Mouse (Mus musculus) liver, postnatal 0 days (tissue): Measurements from ENCODE around the gene Cxcl16. TPM values are rescaled to one million over a fixed set of nuclear protein-coding genes. Genes with fewer than 3 reads are reported as not detected.

Experiments used
- ATAC-seq: fragments of 200-750 bp; cut with Nextera tagmentation; 2 replicates; pipeline ENCODE4 v1.8.0; 2017; ENCODE audit warnings: mild to moderate bottlenecking, moderate library complexity
- DNase-seq: peaks from one replicate; pipeline ENCODE4 v3.0.0-alpha.2; 2016
- H3K27ac ChIP-seq: fragments of 300-500 bp; sonication (generic); 2 replicates; pipeline ENCODE4 v1.5.1; 2014; ENCODE audit warnings: antibody characterized with exemption, moderate library complexity, mild to moderate bottlenecking, low read depth
- H3K27me3 ChIP-seq: fragments of 300-500 bp; sonication (generic); 2 replicates; pipeline ENCODE4 v1.6.1; 2014; ENCODE audit warnings: low read length, control low read depth, mixed read lengths; ENCODE audit not compliant: insufficient read depth
- H3K36me3 ChIP-seq: fragments of 300-500 bp; sonication (generic); replicated peaks from 2 replicates; pipeline ENCODE4 v1.6.1; 2014; ENCODE audit warnings: mild to moderate bottlenecking, control low read depth, low read length, moderate library complexity, mixed read lengths; ENCODE audit not compliant: insufficient read depth
- H3K4me1 ChIP-seq: fragments of 300-500 bp; sonication (generic); 2 replicates; pipeline ENCODE4 v1.6.1; 2014; ENCODE audit warnings: antibody characterized with exemption, mild to moderate bottlenecking, control low read depth; ENCODE audit not compliant: insufficient read depth
- H3K4me2 ChIP-seq: fragments of 300-500 bp; sonication (generic); 2 replicates; pipeline ENCODE4 v1.6.1; 2014; ENCODE audit warnings: low read depth, mild to moderate bottlenecking, low read length, moderate library complexity, mixed read lengths
- H3K4me3 ChIP-seq: fragments of 300-500 bp; sonication (generic); 2 replicates; pipeline ENCODE4 v1.5.1; 2014; ENCODE audit warnings: low read depth, low read length
- H3K9ac ChIP-seq: fragments of 300-500 bp; sonication (generic); replicated peaks from 2 replicates; pipeline ENCODE4 v1.6.1; 2014; ENCODE audit warnings: mild to moderate bottlenecking, moderate library complexity
- H3K9me3 ChIP-seq: fragments of 300-500 bp; sonication (generic); 2 replicates; pipeline ENCODE4 v1.6.1; 2016; ENCODE audit warnings: mild to moderate bottlenecking, control low read depth, low read length, mixed read lengths
- CTCF ChIP-seq: sonication (generic); IDR thresholded peaks from 2 replicates; pipeline ENCODE4 v1.5.1; 2016; ENCODE audit warnings: antibody characterized with exemption, low read depth
- EP300 ChIP-seq: IDR thresholded peaks from 2 replicates; pipeline ENCODE4 v1.6.1; 2016; ENCODE audit warnings: antibody characterized with exemption, low read depth, mild to moderate bottlenecking
- WGBS: fragments of 180-500 bp; shearing (Covaris S2); extraction: QIAGEN DNeasy Blood & Tissue Kit; methylation state at CpG from one replicate; pipeline ENCODE4 v1.1.7; 2014; ENCODE audit not compliant: insufficient replicate concordance; 5-methylcytosine and 5-hydroxymethylcytosine counted together
- microRNA-seq: library from miRNA; unstranded; fragments of <30 nt; microRNA quantifications from one replicate; pipeline ENCODE4, GENCODE M21; 2016
- polyA plus RNA-seq: library from polyadenylated mRNA; unstranded; fragments of >200 nt; fragmentation: Nextera tagmentation; extraction: Ambion mirVana; gene quantifications from 2 replicates; pipeline ENCODE4 v1.2.1, GENCODE M21; 2015

Cxcl16 gene
- polyA plus RNA-seq, 1 experiment from 2014 or later: 9.2 TPM

GRCm38 (mm10) chr11:70419486-70419885 lies 40.3 kb downstream of the Cxcl16 start:
- DNase-seq: no peak
- H3K9me3 ChIP-seq: no peaks in the 10 kb centered on the region
- no peak for TF ChIP-seq CTCF

GRCm38 (mm10) chr11:70418199-70418598 lies 41.6 kb downstream of the Cxcl16 start:
- Histone ChIP-seq H3K4me1 (no peaks in the 10 kb centered on the region), H3K4me3 (no peak overlapping the region), H3K27ac (no peak overlapping the region), H3K27me3 (no peaks in the 10 kb centered on the region), H3K4me2 (no peak overlapping the region), H3K36me3 (no peaks in the 10 kb centered on the region), H3K9ac (no peak overlapping the region), H3K9me3 (no peaks in the 10 kb centered on the region)
- DNase-seq: no peak
- 49% methylated on average over 4 of the region's 4 CpGs for WGBS
- ATAC-seq: 0 out of 2 replicates have a peak, but pooled peaks have one; percentile 19
- TF ChIP-seq EP300 (no peak), CTCF (no peak)

More at GRCm38 (mm10) chr11:70419486-70419885, 40.3 kb downstream of the Cxcl16 start:
- Histone ChIP-seq H3K4me2 (no peak overlapping the region), H3K9ac (no peak overlapping the region), H3K4me1 (no peaks in the 10 kb centered on the region), H3K27me3 (no peaks in the 10 kb centered on the region), H3K27ac (no peak overlapping the region), H3K36me3 (no peaks in the 10 kb centered on the region), H3K4me3 (no peak overlapping the region)
- ATAC-seq: no peak
- 53% methylated on average over 5 of the region's 5 CpGs for WGBS

- Histone ChIP-seq H3K4me3 (no peak overlapping the region), H3K4me1 (peaks cover 10% of the 10 kb centered on the region), H3K9me3 (no peaks in the 10 kb centered on the region), H3K4me2 (no peak overlapping the region), H3K36me3 (no peaks in the 10 kb centered on the region), H3K27ac (no peak overlapping the region), H3K9ac (no peak overlapping the region), H3K27me3 (no peaks in the 10 kb centered on the region)
- DNase-seq (peak; percentile 84), ATAC-seq (no peak)
- TF ChIP-seq EP300: no peak
- TF ChIP-seq CTCF: peak; percentile 97
- WGBS: under 1% methylated on average over 3 of the region's 3 CpGs
Measured at GRCm38 (mm10) chr11:70413961-70414360, 45.8 kb downstream of the Cxcl16 start.

- ATAC-seq (no peak), DNase-seq (no peak)
- TF ChIP-seq CTCF (no peak), EP300 (no peak)
- Histone ChIP-seq H3K9me3 (no peaks in the 10 kb centered on the region), H3K36me3 (no peaks in the 10 kb centered on the region), H3K4me1 (peaks cover 19% of the 10 kb centered on the region), H3K27ac (no peak overlapping the region), H3K9ac (no peak overlapping the region), H3K4me3 (no peak overlapping the region), H3K4me2 (no peak overlapping the region), H3K27me3 (no peaks in the 10 kb centered on the region)
- 77% methylated on average over 5 of the region's 5 CpGs for WGBS
Measured at GRCm38 (mm10) chr11:70412591-70412990, 47.2 kb downstream of the Cxcl16 start.

- DNase-seq (no peak), ATAC-seq (peak; percentile 34)
- Histone ChIP-seq H3K9me3 (no peaks in the 10 kb centered on the region), H3K4me1 (peaks cover 19% of the 10 kb centered on the region), H3K4me2 (peak overlapping the region; percentile 73), H3K4me3 (peak overlapping the region; percentile 80), H3K27ac (peak overlapping the region; percentile 74), H3K9ac (peak overlapping the region; percentile 80), H3K27me3 (no peaks in the 10 kb centered on the region), H3K36me3 (peaks cover 5% of the 10 kb centered on the region; the same call in 1 of the 2 replicates)
- no peak for TF ChIP-seq CTCF
- TF ChIP-seq EP300: no peak
- 52% methylated on average over 6 of the region's 6 CpGs for WGBS
Measured at GRCm38 (mm10) chr11:70410297-70410643, 49.5 kb downstream of the Cxcl16 start.

- peaks cover 20% of the 10 kb centered on the region for H3K4me1 ChIP-seq
- peak; percentile 90 for ATAC-seq
- WGBS: under 1% methylated on average over 58 of the region's 59 CpGs
- H3K27me3 ChIP-seq: no peaks in the 10 kb centered on the region
- TF ChIP-seq EP300 (no peak), CTCF (no peak)
- H3K9me3 ChIP-seq: no peaks in the 10 kb centered on the region
- H3K4me2 ChIP-seq: peak within 1 kb of the TSS; percentile 73
- DNase-seq: peak; percentile 88
- peaks cover 8% of the 10 kb centered on the region; the same call in 1 of the 2 replicates for H3K36me3 ChIP-seq
- peak within 1 kb of the TSS; percentile 80 for H3K9ac ChIP-seq
- H3K4me3 ChIP-seq: peak within 1 kb of the TSS; percentile 80
- peak within 1 kb of the TSS; percentile 74 for H3K27ac ChIP-seq
Measured at GRCm38 (mm10) chr11:70409594-70410296, 50.0 kb downstream of the Cxcl16 start, which contains the start of gene Pelp1. Pelp1 (minus strand) TSS chr11:70410031.

Small RNA genes within 50 kb of the gene (microRNA-seq; reads per million reads assigned to microRNA genes)
- gene Mir7115: 1.2 reads per million

Other genes with a start within 250 kb of the Cxcl16 start
- gene Slc16a11, start 247.2 kb downstream of the Cxcl16 start, polyA plus RNA-seq: 1.4 and 1.8 TPM in 2 replicates
- gene Slc16a13, start 238.9 kb downstream of the Cxcl16 start, polyA plus RNA-seq: 1.3 and 1.9 TPM in 2 replicates
- gene Bcl6b, start 230.2 kb downstream of the Cxcl16 start, polyA plus RNA-seq: 1.4 and 1.8 TPM in 2 replicates
- gene 0610010K14Rik, start 222.1 kb downstream of the Cxcl16 start, polyA plus RNA-seq: 48.9 and 55.2 TPM in 2 replicates
- gene Gm21988, start 220.2 kb downstream of the Cxcl16 start, polyA plus RNA-seq: 5.4 and 5.8 TPM in 2 replicates
- gene Rnasek, start 220.1 kb downstream of the Cxcl16 start, polyA plus RNA-seq: 241 TPM in 2 replicates
- gene Alox12, start 204.6 kb downstream of the Cxcl16 start, polyA plus RNA-seq: 17.8 and 20.0 TPM in 2 replicates
- 0.08 TPM in 1 of 2 replicates, not detected in the other for gene Alox12e, start 137.4 kb downstream of the Cxcl16 start, polyA plus RNA-seq
- gene Alox15, start 108.0 kb downstream of the Cxcl16 start, polyA plus RNA-seq: 0.49 and 0.56 TPM in 2 replicates
- gene Pelp1, start 50.0 kb downstream of the Cxcl16 start, polyA plus RNA-seq: 6.1 and 6.4 TPM in 2 replicates
- 20.0 and 21.8 TPM in 2 replicates for gene Arrb2, start 27.3 kb downstream of the Cxcl16 start, polyA plus RNA-seq
- 14.3 and 15.1 TPM in 2 replicates for gene Med11, start 8.1 kb downstream of the Cxcl16 start, polyA plus RNA-seq
- gene Zmynd15, start 551 bp downstream of the Cxcl16 start, polyA plus RNA-seq: 0.59 and 0.70 TPM in 2 replicates
- gene Tm4sf5, start 45.3 kb upstream of the Cxcl16 start, polyA plus RNA-seq: 1.7 and 2.8 TPM in 2 replicates
- gene Vmo1, start 54.6 kb upstream of the Cxcl16 start, polyA plus RNA-seq: 1.0 and 1.4 TPM in 2 replicates
- 28.0 and 30.8 TPM in 2 replicates for gene Gltpd2, start 59.2 kb upstream of the Cxcl16 start, polyA plus RNA-seq
- 317 and 325 TPM in 2 replicates for gene Psmb6, start 65.4 kb upstream of the Cxcl16 start, polyA plus RNA-seq
- gene Gm40193, start 73.0 kb upstream of the Cxcl16 start, polyA plus RNA-seq: not detected in 2 replicates
- 1.6 and 1.8 TPM in 2 replicates for gene Pld2, start 80.1 kb upstream of the Cxcl16 start, polyA plus RNA-seq
- 3.7 and 3.9 TPM in 2 replicates for gene Mink1, start 102.9 kb upstream of the Cxcl16 start, polyA plus RNA-seq
- not detected in 2 replicates for gene 4930544D05Rik, start 155.9 kb upstream of the Cxcl16 start, polyA plus RNA-seq
- gene Chrne, start 159.2 kb upstream of the Cxcl16 start, polyA plus RNA-seq: 0.19 TPM in 1 of 2 replicates, not detected in the other
- gene Gp1ba, start 179.1 kb upstream of the Cxcl16 start, polyA plus RNA-seq: 3.5 and 4.1 TPM in 2 replicates
- 54.8 and 55.3 TPM in 2 replicates for gene Rnf167, start 187.3 kb upstream of the Cxcl16 start, polyA plus RNA-seq
- 140 and 143 TPM in 2 replicates for gene Slc25a11, start 187.5 kb upstream of the Cxcl16 start, polyA plus RNA-seq
- 918 and 940 TPM in 2 replicates for gene Pfn1, start 194.7 kb upstream of the Cxcl16 start, polyA plus RNA-seq
- 4.0 and 21.3 TPM in 2 replicates for gene Eno3, start 197.2 kb upstream of the Cxcl16 start, polyA plus RNA-seq
- 36.6 and 42.1 TPM in 2 replicates for gene Spag7, start 209.4 kb upstream of the Cxcl16 start, polyA plus RNA-seq
- gene Camta2, start 228.1 kb upstream of the Cxcl16 start, polyA plus RNA-seq: 2.8 and 3.4 TPM in 2 replicates
- 8.3 and 10.8 TPM in 2 replicates for gene Inca1, start 240.2 kb upstream of the Cxcl16 start, polyA plus RNA-seq
- gene Kif1c, start 240.6 kb upstream of the Cxcl16 start, polyA plus RNA-seq: 1.8 and 2.2 TPM in 2 replicates